Mouse (Mus musculus) large intestine, adult 2 months (tissue): Measurements from ENCODE around the gene AL732309.1. TPM values are rescaled to one million over a fixed set of nuclear protein-coding genes. Genes with fewer than 3 reads are reported as not detected.

ENCODE experiments used
- DNase-seq: peaks from one replicate; pipeline ENCODE4 v3.0.0-alpha.2; 2012; ENCODE audit warnings: low read depth, low spot score
- WGBS: fragments of 180-500 bp; shearing (Covaris S2); methylation state at CpG from one replicate; pipeline ENCODE4 v1.1.7; 2018; 5-methylcytosine and 5-hydroxymethylcytosine counted together
- polyA plus RNA-seq: library from polyadenylated mRNA; depleted of rRNA; stranded (reverse); fragments of >200 nt; gene quantifications from 2 replicates; pipeline ENCODE4 v1.2.3, GENCODE M21; 2012

The AL732309.1 gene
- polyA plus RNA-seq, 1 experiment: 24.7 TPM

DNA sequence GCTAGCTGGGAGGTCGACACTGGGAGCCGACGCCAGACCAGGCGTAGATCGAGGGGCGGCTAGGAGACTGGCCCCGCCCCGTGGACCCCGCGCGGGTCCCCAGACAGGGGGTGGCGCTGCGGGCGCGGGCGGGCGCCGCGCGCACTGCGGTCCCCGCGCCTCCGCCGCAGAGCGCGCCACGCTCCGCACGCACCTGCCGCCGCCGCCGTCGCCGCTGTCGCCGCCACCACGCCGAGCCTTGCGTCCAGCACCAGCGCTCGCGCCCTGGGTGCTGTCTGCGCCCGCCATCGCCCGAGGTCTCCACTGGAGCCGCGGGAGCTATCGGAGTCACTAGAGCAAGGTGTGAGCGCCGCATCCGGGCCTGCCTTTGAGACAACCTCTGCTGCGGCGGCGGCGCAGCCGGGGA, 4.6 kb downstream of the AL732309.1 start, which contains the start of the genes Rnf208 and Cysrt1:
Gene Rnf208, plus strand, starts transcription at position 155 of the 406 bp plus-strand sequence.
Gene Cysrt1, minus strand, starts transcription at position 352 of the 406 bp plus-strand sequence.
- under 1% methylated on average over 59 of the region's 59 CpGs for WGBS
- DNase-seq: no peak

DNA sequence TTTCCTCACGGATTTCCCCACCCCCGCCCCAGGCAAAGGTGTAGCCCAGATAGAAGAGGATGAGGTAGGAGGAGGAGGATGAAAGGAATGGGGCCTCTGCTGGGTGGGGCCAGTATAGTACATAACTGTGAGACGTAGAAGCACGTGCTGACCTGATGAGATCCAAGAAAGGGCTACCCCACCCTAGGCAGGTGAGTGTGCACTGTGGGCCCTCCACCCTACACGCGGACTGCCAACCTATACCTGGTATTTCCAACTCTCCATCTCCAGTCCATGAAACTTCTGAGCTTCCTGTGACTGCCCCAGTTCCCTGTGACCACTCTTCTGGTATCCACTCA, 5.3 kb downstream of the AL732309.1 start:
- no peak for DNase-seq
- WGBS: 10% methylated on average over 6 of the region's 6 CpGs

DNA sequence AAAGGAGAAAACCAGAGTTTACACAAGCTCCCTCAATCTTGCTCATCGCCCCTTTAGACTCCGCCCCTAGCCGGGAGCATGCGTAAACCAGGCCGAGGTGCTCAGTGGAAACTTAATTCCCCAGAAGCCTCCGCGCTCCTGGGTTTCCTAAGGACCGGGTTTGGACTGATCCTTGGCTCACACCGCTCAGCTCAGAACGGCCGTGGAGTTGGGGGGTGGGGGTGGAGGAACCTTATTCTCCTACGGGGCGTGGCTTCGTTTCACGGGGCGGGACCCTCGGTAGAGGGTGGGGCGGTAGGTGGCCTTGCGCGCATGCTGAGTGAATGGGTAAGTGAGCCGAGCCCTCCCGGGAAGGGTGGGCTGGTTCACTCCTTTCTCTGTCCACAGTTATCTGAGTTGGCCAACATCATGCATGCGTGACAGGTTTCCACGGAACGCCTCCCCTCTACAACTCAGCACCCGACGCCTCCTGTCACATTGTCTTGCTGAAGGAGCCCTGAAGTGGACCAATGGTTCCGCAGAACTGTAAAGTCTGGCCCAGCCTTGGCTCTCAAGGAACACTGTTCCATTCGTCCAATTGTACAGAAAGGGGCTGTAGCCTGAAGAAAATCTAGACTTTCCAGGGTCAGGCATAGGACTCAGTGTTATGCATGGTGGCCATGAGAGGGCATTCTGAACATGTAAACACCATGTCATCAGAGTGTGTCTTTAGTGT, 5.8 kb downstream of the AL732309.1 start:
- 2% methylated on average over 29 of the region's 29 CpGs for WGBS
- no peak for DNase-seq

DNA sequence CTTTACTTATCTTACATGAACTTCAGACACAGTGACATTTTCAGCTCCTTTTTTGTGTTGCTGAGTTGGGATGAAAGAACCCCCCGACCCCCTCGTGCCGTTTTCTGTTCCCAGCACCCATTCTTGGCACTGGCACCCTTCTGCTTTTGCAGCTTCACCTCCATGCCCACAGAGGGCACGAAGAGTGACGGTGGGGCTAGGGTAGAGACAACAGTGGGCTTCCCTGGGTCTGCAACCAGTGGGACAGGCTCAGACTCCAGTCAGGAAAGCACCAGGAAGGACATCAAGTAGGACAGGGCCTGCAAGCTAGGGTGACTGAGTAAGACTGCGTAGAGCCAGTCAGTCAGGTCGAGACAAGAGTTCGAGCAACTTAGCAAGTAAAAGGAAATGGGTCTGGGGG, 6.4 kb downstream of the AL732309.1 start:
- 68% methylated on average over 8 of the region's 8 CpGs for WGBS

DNA sequence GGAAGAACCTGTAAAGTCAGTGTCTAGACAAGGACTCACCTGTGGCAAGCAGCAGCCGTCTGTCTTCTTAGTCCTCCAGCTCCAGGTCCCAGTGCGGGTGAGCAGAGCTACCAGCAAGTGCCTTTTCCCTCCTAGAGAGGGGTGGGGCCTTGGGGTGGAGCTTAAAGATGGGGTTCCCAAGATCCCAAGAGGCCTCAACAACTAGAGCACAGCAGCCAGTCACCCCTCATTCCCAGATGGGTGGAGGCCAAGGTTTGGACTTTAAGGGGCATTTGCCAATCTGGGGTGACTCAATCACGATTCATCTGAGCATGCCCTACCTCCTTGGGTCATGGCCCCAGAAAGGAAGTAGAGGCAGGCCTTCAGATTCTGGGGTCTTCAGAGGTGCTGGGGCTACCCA, 6.9 kb downstream of the AL732309.1 start:
- WGBS: 87% methylated on average over 3 of the region's 3 CpGs
- no peak for DNase-seq

More for the DNA sequence above, 6.4 kb downstream of the AL732309.1 start:
- DNase-seq: no peak

- no peak for DNase-seq
Measured at GRCm38 (mm10) chr2:25238106-25238505, 8.6 kb downstream of the AL732309.1 start.

GRCm38 (mm10) chr2:25237522-25237921, 9.1 kb downstream of the AL732309.1 start:
- DNase-seq: no peak
- 22% methylated on average over 4 of the region's 4 CpGs for WGBS

DNA sequence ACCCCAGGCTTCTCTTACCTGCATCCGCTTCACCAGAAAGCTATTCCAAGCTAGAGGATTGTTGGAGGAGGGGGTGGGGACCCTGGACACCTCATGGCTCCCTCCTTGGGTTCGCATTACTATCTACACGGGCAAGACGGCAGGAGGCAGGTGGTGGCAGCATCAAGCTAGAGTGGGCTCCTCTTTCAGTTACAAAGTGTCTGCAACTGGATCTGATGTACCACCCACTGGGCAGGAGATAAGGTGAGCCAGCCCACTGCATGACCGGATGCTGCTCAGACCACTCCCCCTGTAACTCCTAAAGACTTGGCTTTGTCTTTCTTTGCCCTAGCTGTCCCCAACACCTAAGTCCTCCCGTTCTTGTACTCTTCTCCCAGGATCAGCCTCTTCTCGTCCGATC, 10.0 kb downstream of the AL732309.1 start, which contains the start of gene Rnf224:
Gene Rnf224, minus strand, starts transcription at position 174 of the 400 bp plus-strand sequence.
- no peak for DNase-seq
- WGBS: 69% methylated on average over 8 of the region's 8 CpGs

DNA sequence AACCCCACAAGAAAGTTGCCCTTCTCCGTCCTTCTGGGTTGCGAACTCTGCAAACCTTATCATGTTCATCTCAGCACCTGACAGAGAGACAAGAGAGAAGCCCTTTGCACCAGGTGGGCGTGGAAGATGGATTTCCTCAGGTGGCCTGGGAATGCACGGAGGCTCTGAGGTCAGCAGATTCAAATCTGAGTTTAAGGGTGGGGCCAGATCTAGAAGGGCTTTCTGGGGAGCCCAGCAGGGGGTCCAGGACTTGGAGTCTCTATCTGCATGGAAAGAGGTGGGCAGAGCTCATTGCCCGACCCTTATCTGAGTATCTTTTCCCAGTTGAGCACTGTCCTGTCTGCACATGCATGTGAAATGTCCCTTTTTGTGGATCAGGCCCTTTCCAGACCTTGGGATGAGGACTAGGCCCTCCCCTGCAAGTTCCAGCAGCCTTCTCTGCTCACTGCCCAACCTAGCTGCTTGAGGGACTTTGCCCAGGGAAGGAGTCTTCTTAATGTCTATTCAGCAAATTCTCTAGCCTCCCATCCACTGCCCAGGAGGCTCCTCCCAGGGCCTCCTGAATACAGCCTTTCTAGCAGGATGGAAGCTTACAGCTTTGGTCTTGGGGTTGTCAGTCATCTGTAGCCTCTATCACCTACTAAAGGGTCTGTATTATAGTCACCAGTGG, 12.0 kb downstream of the AL732309.1 start:
- 57% methylated on average over 5 of the region's 5 CpGs for whole genome bisulfite sequencing
- DNase-seq: no peak

DNA sequence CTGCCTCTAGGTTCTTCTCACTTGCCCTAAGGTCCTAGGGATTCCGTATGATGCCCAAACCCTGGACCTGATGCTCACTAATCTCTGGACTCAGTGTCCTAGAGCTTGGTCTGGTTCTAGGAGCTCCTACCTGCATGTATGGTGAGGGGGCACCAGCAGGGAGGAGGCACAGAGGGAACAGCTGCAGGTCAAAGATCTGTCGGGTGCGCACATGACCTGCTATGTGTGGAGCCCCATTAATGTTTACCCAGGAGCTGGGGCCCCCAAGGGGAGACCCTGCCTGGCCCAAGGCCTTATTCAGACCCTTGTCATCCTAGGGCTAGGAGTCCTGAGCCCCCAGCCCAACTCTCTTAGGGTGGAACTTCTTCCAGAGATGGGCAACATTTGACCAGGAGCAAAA, 12.6 kb downstream of the AL732309.1 start, which contains the start of gene Slc34a3:
Gene Slc34a3, minus strand, starts transcription at position 315 of the 400 bp plus-strand sequence.
- 72% methylated on average over 3 of the region's 3 CpGs for WGBS
- no peak for DNase-seq

- 65% methylated on average over 4 of the region's 4 CpGs for WGBS
- DNase-seq: no peak
Measured at GRCm38 (mm10) chr2:25233421-25233820, 13.2 kb downstream of the AL732309.1 start.

- DNase-seq: no peak
- WGBS: 82% methylated on average over 12 of the region's 12 CpGs
Measured at GRCm38 (mm10) chr2:25231038-25231437, 15.6 kb downstream of the AL732309.1 start.

GRCm38 (mm10) chr2:25230581-25230980, 16.1 kb downstream of the AL732309.1 start:
- DNase-seq: no peak
- whole genome bisulfite sequencing: 92% methylated on average over 7 of the region's 7 CpGs

DNA sequence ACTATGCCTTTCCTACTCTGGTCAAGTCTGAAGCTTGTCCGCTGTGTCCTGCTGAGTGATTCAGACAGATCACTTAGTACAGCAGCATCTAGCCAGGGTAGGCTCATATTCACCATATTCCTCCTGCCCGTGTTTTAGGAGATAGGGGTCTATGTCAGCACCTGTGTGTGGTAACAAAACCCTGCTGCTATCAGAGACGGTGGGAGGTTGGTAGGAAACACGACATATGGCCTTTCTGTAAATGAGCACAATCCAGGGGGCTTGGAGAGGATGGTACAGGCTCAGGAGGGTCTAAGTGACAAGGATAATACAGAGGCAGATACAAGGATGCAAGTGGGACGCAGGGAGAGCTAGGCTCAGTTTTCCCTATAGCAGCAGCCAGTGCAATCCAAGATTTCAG, 17.1 kb downstream of the AL732309.1 start:
- WGBS: 95% methylated on average over 5 of the region's 5 CpGs
- DNase-seq: no peak

GRCm38 (mm10) chr2:25228995-25229530, 17.6 kb downstream of the AL732309.1 start:
- WGBS: 70% methylated on average over 6 of the region's 6 CpGs
- no peak for DNase-seq

GRCm38 (mm10) chr2:25228431-25228889, 18.2 kb downstream of the AL732309.1 start:
- WGBS: 1% methylated on average over 7 of the region's 7 CpGs
- peak; percentile 97 for DNase-seq

DNA sequence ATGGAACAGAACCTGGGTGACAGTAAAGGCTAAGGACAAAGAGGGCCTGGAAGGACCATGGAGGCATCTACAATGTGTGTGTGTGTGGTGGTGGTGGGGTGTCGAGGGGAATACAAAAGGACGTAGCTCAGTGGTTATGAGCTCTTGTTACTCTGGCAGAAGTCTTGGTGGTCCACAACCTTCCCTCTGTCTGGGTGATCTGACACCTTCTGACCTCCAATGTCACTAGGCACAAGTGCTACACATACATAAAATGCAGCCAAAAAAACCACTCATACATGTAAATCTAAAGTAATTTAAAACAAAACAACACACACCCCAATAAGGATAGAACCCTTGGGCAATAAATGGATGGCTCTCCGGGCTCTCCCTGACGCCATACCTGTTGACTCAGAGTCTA, 19.3 kb downstream of the AL732309.1 start:
- 68% methylated on average over 4 of the region's 4 CpGs for WGBS
- no peak for DNase-seq

- WGBS: 47% methylated on average over 5 of the region's 5 CpGs
- no peak for DNase-seq
Measured at GRCm38 (mm10) chr2:25226864-25227263, 19.8 kb downstream of the AL732309.1 start.

- WGBS: 60% methylated on average over 8 of the region's 8 CpGs
- no peak for DNase-seq
Measured at GRCm38 (mm10) chr2:25225811-25226379, 20.8 kb downstream of the AL732309.1 start.
